Mouse (Mus musculus) left cerebral cortex, postnatal 36 days (tissue): Measurements from ENCODE around the gene Gm6614. TPM values are rescaled to one million over a fixed set of nuclear protein-coding genes. Genes with fewer than 3 reads are reported as not detected.
"Not testable (repeated sequence)": the region's sequence is repeated elsewhere in the genome, so short reads cannot be mapped to it uniquely, and the experiment has no call there.

Experiments used
- DNase-seq, 2 experiments: peaks; one replicate each; pipeline ENCODE4 v3.0.0; 2021 to 2022; ENCODE audit warnings: low spot score in 2 of 2, mixed read lengths in 1 of 2
- intact Hi-C: fragments of 180-260 bp; cut with DNase I; formaldehyde crosslinking; loops from one replicate; pipeline ENCODE4 v1.15.1; 2025
- total RNA-seq, 2 experiments: library from RNA; stranded (reverse); gene quantifications; 2 replicates each; pipeline ENCODE4 v1.2.3; 2021

Gene Gm6614
- total RNA-seq: not detected

DNA sequence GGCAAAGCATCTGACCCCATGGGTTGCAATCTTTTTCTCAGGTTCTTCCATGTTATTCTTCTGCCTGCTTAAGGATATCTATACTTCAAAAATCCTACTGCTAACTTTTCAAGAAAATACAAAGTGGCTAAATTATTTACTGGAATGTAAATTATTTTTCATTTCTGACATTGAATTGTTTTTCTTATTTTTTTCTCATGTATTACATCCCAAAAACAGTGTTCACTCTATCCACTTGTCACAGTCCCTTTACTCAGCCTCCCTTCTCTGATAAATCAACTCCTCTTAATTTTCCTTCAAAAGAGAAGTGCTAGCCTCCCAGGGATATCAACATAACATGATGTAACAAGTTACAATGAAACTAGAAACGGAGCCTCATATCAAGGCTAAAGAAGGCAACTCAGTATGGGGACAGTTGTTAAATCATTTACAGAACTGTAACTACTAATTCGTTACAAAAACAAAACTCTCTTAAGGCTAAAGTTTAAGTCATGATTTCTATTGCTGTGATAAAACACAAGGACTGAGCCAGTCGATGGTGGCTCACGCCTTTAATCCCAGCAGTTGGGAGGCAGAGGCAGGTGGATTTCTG lies at the start of gene Gm6614:
TSS of gene Gm6614 (minus strand) at position 51 of the 592 bp plus-strand sequence.
- DNase-seq: no peak
- intact Hi-C loops: no loop called here

DNA sequence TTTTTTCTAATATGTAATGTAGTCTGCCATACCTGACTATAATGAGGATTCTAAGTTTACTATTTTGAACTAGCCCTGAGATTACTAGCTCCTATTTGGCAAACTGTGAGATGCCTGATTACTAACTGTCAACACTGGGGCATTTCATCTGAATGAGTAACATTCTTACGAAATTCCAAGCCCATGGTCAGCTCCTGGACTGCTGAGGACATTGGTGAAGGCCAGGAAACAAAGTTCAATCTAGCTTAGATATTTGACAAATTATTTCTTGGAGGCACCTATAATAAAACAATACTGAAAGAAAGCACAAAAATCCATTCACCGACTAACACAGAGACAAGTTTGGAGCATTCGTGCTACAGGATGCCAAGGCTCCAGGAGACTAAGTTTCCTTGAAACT lies 47.1 kb upstream of the Gm6614 start:
- DNase-seq, intact Hi-C loops: not testable (repeated sequence)

DNA sequence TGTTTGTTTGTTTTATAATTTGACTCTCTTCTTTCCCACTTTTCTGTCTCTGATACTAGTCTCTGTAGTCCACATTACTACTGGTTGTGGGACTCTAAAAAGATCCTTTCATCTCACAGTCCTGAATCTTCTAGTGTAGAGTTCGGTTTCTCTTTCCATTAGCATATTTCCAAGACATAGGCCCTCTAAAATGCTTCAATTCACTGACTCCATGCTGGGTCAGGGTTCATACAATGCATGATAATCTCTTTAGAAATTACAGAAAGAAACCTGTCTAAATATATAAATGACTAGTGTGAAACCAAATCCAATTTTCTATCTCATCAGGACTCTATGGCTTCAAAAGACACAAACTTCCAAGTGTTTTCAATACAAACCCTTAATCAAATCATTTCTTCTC lies 36.5 kb upstream of the Gm6614 start:
- intact Hi-C loops: loop anchor here (10.0 kb wide), 1 partner anchor 563 kb away; no protein-coding TSS in a partner anchor
- no peak for DNase-seq

DNA sequence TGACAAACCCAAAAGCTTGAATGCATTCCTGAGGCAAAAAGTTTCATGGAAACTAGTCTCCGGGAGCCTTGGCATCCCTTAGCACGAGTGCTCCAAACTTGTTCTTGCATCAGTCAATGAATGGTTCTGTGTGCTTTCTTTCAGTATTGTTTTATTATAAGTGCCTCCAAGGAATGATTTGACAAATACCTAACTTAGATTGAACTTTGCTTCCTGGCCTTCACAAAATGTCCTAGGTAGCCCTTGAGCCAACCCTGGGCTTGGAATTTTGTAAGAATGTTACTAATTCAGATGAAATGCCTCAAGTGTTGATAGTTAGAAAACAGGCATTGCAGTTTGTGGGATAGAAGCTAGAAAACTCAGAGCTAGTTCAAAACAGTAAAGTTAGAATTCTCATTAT lies 34.5 kb upstream of the Gm6614 start:
- intact Hi-C loops: loop anchor here (10.0 kb wide), 1 partner anchor 561 kb away; no protein-coding TSS in a partner anchor
- no peak for DNase-seq

DNA sequence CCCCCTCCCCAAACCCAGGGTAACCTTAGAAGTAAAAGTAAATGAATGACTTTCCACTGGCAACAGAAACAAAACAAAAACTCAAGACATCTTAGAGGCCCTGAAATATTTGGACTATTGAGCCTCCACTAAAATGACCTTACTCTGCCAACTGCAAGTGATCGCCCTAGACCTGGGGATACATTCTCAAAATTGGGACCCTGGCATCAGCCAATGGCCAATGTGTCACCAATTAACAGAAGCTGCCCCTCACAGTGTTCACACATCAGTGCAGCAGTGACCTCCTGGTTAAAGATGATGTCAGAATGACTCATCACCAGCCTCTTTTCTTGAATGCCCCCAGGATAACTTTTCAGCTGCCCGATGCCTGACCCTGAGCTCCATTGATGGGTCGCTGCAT lies 30.7 kb upstream of the Gm6614 start:
- DNase-seq: no peak
- intact Hi-C loops: loop anchor here (10.0 kb wide), 1 partner anchor 557 kb away; no protein-coding TSS in a partner anchor

DNA sequence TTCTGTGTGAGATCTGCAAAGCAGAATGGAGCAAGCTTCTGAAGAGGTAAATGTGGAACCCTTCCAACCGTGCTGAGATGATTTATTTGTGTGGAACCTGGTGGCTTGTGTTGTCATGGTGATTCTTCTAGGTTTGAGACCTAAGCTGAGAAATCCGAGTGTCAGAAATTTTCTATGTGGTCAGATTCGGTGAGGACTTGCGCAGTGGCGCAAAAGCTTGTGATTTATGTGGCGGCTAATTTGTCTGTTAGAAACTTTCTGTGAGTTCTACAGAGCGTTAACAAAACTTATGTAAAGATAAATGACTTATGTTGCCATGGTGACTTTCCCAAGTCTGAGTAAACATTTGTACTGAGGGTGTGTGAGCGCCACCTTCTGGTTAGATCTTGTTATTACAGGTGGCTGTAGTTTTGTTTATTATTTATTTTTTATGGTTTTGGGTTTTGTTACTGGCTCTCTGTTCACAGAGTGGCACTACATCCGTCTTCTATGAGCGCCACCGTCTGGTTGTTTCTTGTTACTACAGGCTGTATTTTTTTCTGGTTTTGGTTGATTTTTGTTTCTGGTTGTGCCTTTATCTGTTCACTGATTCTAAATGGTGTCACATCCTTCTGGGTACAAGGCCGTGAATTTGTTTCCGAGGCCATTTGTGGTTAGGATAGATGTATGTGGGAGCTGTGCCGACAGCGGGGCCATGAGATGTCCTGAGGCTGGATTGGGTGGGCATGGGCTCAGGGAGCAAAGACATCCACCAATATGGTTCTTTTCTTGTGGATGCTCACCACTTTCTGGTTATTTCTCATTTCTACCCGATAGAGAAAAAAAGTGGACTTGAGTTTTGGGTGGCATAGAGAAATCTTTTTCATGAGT lies 29.3 kb upstream of the Gm6614 start:
- intact Hi-C loops: loop anchor here (10.0 kb wide), 1 partner anchor 556 kb away; no protein-coding TSS in a partner anchor
- peak; percentile 10 to 19 for DNase-seq

DNA sequence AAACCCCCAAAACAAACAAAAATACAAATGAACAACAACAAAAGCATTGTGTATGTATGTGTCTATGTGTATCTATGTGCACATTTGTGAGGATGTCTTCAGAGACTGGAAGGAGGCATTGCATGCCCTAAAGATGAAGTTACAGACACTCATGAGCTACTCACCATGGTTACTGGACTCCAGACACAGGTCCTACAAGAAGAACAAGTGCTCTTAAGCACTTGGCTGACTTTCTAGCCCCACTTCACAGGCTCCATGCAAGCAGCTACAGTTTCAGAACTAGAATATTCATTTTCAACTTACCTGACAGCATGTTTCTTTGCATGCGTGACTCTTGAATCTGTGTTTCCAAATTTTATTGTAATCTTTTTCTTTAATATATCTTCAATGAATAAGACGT lies 24.6 kb upstream of the Gm6614 start:
- intact Hi-C loops: loop anchor here (10.0 kb wide), 1 partner anchor 181 kb away; the partner anchor contains the start of gene Slco1a4
- DNase-seq: no peak

DNA sequence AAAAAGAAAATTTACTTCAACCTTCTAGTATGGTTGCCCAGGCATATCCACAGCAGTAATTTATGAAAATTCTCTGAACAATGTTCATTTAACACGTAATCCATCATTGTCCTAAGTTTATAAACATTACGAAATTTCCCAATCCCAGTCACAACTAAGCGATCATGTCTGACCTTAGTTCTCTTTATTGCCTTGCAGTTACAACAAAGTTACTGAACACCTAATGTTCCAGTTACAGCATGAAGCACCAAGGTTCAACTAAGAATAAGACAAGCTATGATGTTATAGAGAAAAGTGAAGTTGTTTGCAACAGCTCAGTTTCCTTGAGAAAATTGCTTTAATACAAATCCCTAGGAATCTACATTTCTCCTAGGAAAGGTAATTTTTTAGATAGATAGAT lies 10.5 kb upstream of the Gm6614 start:
- intact Hi-C loops: no loop called here
- DNase-seq: no peak

DNA sequence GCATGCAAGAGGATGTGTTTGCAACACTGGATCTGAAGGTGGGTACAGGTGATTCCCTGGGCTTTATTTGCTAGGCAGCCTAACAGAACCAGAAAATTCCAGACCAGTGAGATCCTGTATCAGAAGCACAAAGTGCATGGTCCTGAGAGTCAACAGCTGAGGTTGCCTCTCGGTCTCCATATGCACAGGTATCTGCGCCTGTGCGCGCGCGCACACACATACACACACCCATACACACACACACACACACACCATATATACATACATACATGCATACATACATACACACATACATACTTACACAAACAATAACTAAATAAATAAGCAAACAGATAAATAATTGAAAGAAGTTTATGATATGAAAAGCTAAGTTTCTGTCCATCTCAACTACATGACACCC lies 24.4 kb downstream of the Gm6614 start:
- no peak for DNase-seq
- intact Hi-C loops: no loop called here

DNA sequence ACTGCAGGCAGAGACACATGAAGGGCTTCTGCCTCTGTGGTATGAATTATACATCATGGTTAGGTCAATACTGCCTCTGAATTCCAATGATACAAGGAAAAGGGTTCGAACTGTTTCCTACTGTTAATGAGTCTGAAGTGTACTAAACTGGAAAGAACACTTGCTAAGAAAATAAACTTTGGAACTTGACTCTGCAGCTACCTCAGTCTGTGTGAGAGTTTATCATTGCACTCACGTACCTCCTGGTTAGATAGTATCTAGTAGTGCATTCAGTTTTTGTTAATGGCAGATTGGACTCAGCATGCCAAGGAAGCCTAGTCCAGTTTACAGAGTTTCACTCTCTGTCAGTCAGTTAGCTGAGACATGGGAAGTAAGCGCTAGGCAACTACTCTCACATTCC lies 26.6 kb downstream of the Gm6614 start:
- DNase-seq: no peak
- intact Hi-C loops: no loop called here

DNA sequence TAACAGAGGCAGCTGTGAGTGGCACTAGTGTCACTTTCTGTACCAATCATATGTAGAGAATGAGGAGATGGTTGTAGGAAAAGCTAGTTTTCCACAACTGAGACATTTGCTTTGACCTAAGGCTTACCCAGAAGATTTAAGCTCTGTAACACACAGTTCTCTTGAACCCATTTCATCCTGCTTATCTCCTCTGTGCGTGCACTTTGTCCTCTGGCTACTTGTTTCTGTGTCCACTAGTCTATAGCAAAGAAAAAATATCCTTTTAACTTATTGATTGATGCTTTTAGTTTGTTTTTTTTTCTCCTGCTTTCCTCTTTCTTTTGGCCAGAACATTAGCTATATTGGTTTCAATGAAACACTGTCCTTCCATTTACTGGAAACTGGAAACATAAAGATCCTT lies 48.8 kb downstream of the Gm6614 start:
- no peak for DNase-seq
- intact Hi-C loops: no loop called here

DNA sequence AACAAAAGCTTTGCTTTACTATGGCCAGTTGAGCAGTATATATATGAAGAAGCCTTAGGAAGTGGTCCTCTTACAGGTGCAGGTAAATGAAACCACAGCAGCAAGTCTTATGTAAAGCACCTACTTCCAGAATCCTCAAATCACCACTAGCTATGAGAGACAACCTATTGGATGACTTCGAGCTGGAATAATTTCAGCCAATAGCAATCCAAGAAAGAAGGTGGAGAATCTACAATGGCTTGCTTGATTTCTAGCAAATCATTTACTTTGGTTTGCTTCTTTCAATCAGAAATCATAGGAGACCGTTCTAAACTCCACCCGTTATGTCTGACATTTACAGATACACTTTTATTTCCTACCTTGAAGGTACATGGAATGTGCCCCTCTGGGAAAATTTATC lies 49.4 kb downstream of the Gm6614 start:
- intact Hi-C loops: no loop called here
- no peak for DNase-seq

DNA sequence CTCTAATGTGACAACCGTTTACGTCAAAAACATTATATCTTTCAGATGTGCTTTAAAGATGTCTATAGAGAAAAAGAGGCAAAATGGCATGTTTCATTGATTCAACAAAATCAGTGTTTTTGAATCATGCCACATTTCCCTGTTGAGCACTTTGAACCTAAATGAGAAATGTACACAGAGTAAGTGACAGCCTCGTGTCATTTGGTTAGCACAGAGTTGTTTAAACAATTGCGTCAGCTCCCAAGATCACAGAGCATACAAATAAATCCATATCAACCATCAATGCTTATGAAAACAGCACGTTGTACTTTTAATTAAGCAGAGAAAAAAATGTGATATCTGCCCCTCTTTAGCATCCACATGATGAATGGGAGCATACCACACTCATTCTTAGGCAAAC lies 50.7 kb downstream of the Gm6614 start:
- intact Hi-C loops: no loop called here
- no peak for DNase-seq

DNA sequence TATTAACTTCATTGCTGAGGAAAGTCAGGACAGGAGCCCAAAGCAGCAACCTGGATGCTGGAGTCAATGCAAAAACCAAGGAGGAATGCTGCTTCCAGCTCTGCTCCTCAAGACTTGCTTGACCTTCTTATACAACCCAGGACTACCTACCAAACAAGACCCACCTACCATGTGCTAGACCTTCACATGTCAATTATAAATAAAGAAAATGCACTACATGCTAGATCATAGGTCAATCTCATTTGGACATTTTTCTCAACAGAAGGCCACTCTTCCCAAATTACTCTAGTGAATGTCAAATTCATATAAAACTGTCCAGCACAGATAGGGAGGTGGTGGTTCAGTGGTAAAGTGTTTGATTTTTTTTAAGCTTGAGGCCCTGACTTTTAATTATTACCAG lies 64.4 kb downstream of the Gm6614 start, which contains the start of gene Slco1a1:
TSS of gene Slco1a1 (minus strand) at position 101 of the 400 bp plus-strand sequence.
- DNase-seq: no peak
- intact Hi-C loops: no loop called here

DNA sequence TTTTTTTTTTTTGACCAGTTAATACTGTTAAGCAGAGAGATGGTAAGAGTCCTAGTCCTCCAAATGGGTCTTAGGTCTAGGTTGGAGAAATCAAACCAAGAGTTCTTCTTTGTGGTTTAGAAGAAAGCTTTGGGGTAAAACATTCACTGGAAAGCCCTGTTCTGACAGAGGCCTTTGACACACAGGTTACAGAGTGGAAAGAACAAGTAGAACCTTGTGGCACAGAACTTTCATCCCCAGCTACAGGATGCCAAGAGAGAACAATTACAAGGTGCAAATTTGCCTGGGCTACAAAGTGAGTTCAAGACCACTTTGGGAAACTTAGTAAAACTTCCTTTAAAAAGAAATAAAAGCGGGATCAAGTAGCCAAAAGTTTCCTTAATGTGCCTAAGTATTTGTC lies 70.8 kb downstream of the Gm6614 start:
- DNase-seq: no peak
- intact Hi-C loops: no loop called here

Other genes with a start within 250 kb of the Gm6614 start
- not detected for gene Gm5724, start 237.6 kb downstream of the Gm6614 start, total RNA-seq
- 10 to 100 TPM; 50.2 to 51.1 TPM for gene Slco1a4, start 155.2 kb downstream of the Gm6614 start, total RNA-seq
- not detected for gene Slco1a1, start 64.5 kb downstream of the Gm6614 start, total RNA-seq
- gene Slco1a6, start 197.1 kb upstream of the Gm6614 start, total RNA-seq: 1 to 10 TPM in 1 of 2 experiments, not detected in 1; 1.4 TPM